Mouse (Mus musculus) kidney, postnatal 0 days (tissue): Measurements from ENCODE around the gene Jakmip3. TPM values are rescaled to one million over a fixed set of nuclear protein-coding genes. Genes with fewer than 3 reads are reported as not detected.

ENCODE experiments used
- ATAC-seq: fragments of 200-750 bp; cut with Nextera tagmentation; replicated peaks from 2 replicates; pipeline ENCODE4 v1.8.0; 2017; ENCODE audit warnings: low read depth, moderate number of reproducible peaks, moderate TSS enrichment, moderate library complexity; ENCODE audit not compliant: low FRiP score
- DNase-seq: peaks from one replicate; pipeline ENCODE4 v3.0.0-alpha.2; 2016; ENCODE audit warnings: low spot score
- H3K27ac ChIP-seq: fragments of 300-500 bp; sonication (generic); 2 replicates; pipeline ENCODE4 v1.5.1; 2014; ENCODE audit warnings: mild to moderate bottlenecking
- H3K27me3 ChIP-seq: fragments of 300-500 bp; sonication (generic); 2 replicates; pipeline ENCODE4 v1.6.1; 2014; ENCODE audit warnings: low read length, mixed read lengths; ENCODE audit not compliant: insufficient read depth
- H3K36me3 ChIP-seq: fragments of 300-500 bp; sonication (generic); 2 replicates; pipeline ENCODE4 v1.6.1; 2014; ENCODE audit warnings: low read length, mixed read lengths; ENCODE audit not compliant: insufficient read depth
- H3K4me1 ChIP-seq: fragments of 300-500 bp; sonication (generic); replicated peaks from 2 replicates; pipeline ENCODE4 v1.6.1; 2014; ENCODE audit warnings: antibody characterized with exemption, low read length, mixed read lengths; ENCODE audit not compliant: insufficient read depth
- H3K4me2 ChIP-seq: fragments of 300-500 bp; sonication (generic); 2 replicates; pipeline ENCODE4 v1.6.1; 2014; ENCODE audit warnings: mild to moderate bottlenecking, low read length, moderate library complexity, mixed read lengths
- H3K4me3 ChIP-seq: fragments of 300-500 bp; sonication (generic); replicated peaks from 2 replicates; pipeline ENCODE4 v1.5.1; 2014; ENCODE audit warnings: low read depth, low read length
- H3K9ac ChIP-seq: fragments of 300-500 bp; sonication (generic); 2 replicates; pipeline ENCODE4 v1.6.1; 2014; ENCODE audit warnings: low read depth, low read length
- H3K9me3 ChIP-seq: fragments of 300-500 bp; sonication (generic); replicated peaks from 2 replicates; pipeline ENCODE4 v1.6.1; 2016; ENCODE audit warnings: low read length, inconsistent platforms, mixed read lengths
- CTCF ChIP-seq: IDR thresholded peaks from 2 replicates; pipeline ENCODE4 v1.5.1; 2016; ENCODE audit warnings: antibody characterized with exemption, low read depth, mild to moderate bottlenecking, moderate library complexity
- WGBS: fragments of 180-500 bp; shearing (Covaris S2); extraction: QIAGEN DNeasy Blood & Tissue Kit; methylation state at CpG from one replicate; pipeline ENCODE4 v1.1.7; 2014; 5-methylcytosine and 5-hydroxymethylcytosine counted together
- polyA plus RNA-seq: library from polyadenylated mRNA; unstranded; fragments of >200 nt; fragmentation: Nextera tagmentation; extraction: Ambion mirVana; gene quantifications from 2 replicates; pipeline ENCODE4 v1.2.1, GENCODE M21; 2015

Jakmip3 gene
- polyA plus RNA-seq = 0.05 TPM in 1 of 2 replicates, not detected in the other

DNA sequence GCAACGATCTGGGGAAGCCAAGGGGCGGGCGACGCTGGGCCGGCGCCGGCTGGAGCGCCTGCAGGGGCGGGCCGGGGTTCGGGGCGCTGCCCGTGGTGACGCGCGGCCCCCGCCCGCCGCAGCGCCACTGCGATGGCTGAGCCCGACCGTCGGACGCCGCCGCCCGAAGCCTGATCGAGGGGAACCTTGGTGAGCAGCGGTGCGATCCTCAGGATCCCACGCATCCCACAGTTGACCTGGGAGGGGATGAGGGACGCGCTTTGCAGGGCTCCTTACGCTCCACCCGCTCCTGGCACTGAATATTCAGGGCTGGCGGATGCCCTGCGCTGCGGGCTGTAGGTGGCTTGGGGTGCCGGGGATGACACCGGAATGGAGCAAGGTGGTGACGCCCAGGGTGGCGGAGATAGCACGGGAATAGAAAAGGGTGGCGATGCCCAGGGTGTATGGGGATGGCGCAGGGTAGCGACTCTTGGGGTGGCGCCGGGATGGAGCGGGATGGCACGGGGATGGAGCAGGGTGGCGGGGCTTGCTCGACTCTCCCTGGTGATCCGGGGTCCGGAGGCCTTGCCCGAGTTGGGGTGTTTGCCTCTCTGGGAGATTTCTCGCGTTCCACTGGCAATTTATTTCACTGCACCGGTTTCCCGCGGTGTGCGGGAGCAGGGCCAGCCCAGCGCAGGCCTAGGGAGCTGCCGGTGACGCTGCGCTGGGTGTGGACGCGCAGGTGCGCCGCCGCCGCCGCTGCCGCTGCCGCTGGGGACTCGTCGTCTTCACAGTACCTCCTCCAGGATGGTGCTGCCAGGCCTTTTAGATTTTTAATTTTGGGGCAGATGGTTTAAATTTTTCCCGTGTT is at the start of gene Jakmip3:
Gene Jakmip3 (plus strand): TSS at position 119 of the 850 bp plus-strand sequence.
- Histone ChIP-seq H3K27ac (no peak within 1 kb of the TSS), H3K27me3 (peaks cover 46% of the 10 kb centered on the region), H3K4me1 (peaks cover 3% of the 10 kb centered on the region; the same call in 1 of the 2 replicates), H3K9ac (no peak within 1 kb of the TSS), H3K9me3 (no peaks in the 10 kb centered on the region), H3K36me3 (no peaks in the 10 kb centered on the region), H3K4me2 (peak within 1 kb of the TSS; percentile 71), H3K4me3 (peak within 1 kb of the TSS; percentile 36)
- TF ChIP-seq CTCF = no peak
- under 1% methylated on average over 77 of the region's 78 CpGs for WGBS
- DNase-seq = no peak
- ATAC-seq = 0 out of 2 replicates have a peak, but pooled peaks have one; percentile 29

DNA sequence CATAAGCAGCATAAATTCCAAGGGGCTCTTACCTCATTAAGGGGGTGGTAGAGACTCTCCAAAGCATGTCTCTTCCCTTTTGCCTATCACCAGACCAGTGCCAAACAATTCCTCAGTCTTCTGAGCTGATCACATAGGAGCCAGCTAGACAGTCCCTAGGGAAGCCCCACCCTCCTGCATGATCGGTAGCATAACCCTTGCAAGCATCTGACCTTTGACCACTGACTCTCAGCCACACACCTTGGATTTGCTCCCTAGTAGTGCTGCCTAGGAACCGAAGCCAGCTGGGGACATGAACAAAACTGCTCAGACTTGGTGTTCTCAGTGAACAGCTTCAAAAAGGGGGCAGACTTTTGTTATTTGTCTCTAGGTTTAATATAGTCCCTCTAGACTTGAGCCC is 42.4 kb upstream of the Jakmip3 start:
- no peak for DNase-seq
- ATAC-seq = no peak; the same call in 1 of the 2 replicates
- WGBS = 54% methylated on average over 2 of the region's 2 CpGs
- Histone ChIP-seq H3K9me3 (no peaks in the 10 kb centered on the region), H3K4me1 (no peaks in the 10 kb centered on the region), H3K4me2 (no peak overlapping the region), H3K4me3 (no peak overlapping the region), H3K36me3 (peaks cover 25% of the 10 kb centered on the region; the same call in 1 of the 2 replicates), H3K9ac (no peak overlapping the region), H3K27me3 (no peaks in the 10 kb centered on the region), H3K27ac (no peak overlapping the region)
- no peak for TF ChIP-seq CTCF

DNA sequence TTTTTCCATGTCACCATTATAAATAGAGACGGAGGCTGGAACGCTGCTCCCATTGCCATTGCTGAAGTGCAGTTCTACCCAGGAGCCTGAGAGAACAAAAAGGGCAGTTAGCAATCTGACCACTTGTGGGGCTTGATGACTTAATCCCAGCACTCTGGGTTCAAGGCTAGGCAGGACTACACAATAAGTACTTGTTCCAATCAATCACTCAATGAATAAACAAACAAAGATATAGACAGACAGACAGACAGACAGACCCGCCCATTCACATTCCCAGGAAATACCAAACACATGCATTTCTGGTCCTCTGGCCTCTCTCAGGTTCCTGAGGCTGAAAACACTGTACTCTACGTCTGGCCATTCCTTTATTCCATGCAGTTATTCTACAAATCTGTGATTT is 41.8 kb upstream of the Jakmip3 start:
- no peak overlapping the region for H3K27ac ChIP-seq
- 88% methylated on average over 4 of the region's 4 CpGs for WGBS
- no peak overlapping the region for H3K4me3 ChIP-seq
- no peak for ATAC-seq
- DNase-seq = no peak
- H3K9me3 ChIP-seq = no peaks in the 10 kb centered on the region
- H3K4me1 ChIP-seq = no peaks in the 10 kb centered on the region
- H3K36me3 ChIP-seq = peaks cover 21% of the 10 kb centered on the region; the same call in 1 of the 2 replicates
- H3K9ac ChIP-seq = no peak overlapping the region
- TF ChIP-seq CTCF = no peak
- H3K27me3 ChIP-seq = no peaks in the 10 kb centered on the region
- H3K4me2 ChIP-seq = no peak overlapping the region

GRCm38 (mm10) chr7:138903886-138904435 is 36.6 kb upstream of the Jakmip3 start:
- DNase-seq = peak; percentile 29
- H3K36me3 ChIP-seq = no peaks in the 10 kb centered on the region
- no peaks in the 10 kb centered on the region for H3K27me3 ChIP-seq
- no peak overlapping the region for H3K4me3 ChIP-seq
- H3K9ac ChIP-seq = no peak overlapping the region
- peak overlapping the region; percentile 56; the same call in 1 of the 2 replicates for H3K27ac ChIP-seq
- ATAC-seq = no peak
- WGBS = 24% methylated on average over 7 of the region's 7 CpGs
- H3K4me1 ChIP-seq = peaks cover 10% of the 10 kb centered on the region
- H3K9me3 ChIP-seq = no peaks in the 10 kb centered on the region
- H3K4me2 ChIP-seq = no peak overlapping the region
- no peak for TF ChIP-seq CTCF

- no peaks in the 10 kb centered on the region for H3K27me3 ChIP-seq
- no peak overlapping the region for H3K9ac ChIP-seq
- no peaks in the 10 kb centered on the region for H3K36me3 ChIP-seq
- peaks cover 10% of the 10 kb centered on the region for H3K4me1 ChIP-seq
- no peak for TF ChIP-seq CTCF
- WGBS = 97% methylated on average over 1 of the region's 1 CpGs
- ATAC-seq (no peak), DNase-seq (no peak)
- no peak overlapping the region for H3K27ac ChIP-seq
- peak overlapping the region; percentile 70 for H3K4me2 ChIP-seq
- H3K9me3 ChIP-seq = no peaks in the 10 kb centered on the region
- H3K4me3 ChIP-seq = peak overlapping the region; percentile 18; the same call in 1 of the 2 replicates
Measured at GRCm38 (mm10) chr7:138906441-138906840, 34.1 kb upstream of the Jakmip3 start.

- no peaks in the 10 kb centered on the region for H3K27me3 ChIP-seq
- H3K4me3 ChIP-seq = peak overlapping the region; percentile 18; the same call in 1 of the 2 replicates
- no peak overlapping the region for H3K9ac ChIP-seq
- no peaks in the 10 kb centered on the region for H3K9me3 ChIP-seq
- peak; percentile 69 for DNase-seq
- 13% methylated on average over 7 of the region's 7 CpGs for WGBS
- ATAC-seq = 0 out of 2 replicates have a peak, but pooled peaks have one; percentile 40
- no peaks in the 10 kb centered on the region for H3K36me3 ChIP-seq
- H3K27ac ChIP-seq = no peak overlapping the region
- H3K4me2 ChIP-seq = peak overlapping the region; percentile 70
- H3K4me1 ChIP-seq = peaks cover 10% of the 10 kb centered on the region
- TF ChIP-seq CTCF = no peak
Measured at GRCm38 (mm10) chr7:138907043-138907442, 33.5 kb upstream of the Jakmip3 start.
